Mouse (Mus musculus): ENCODE data around the gene Dock9.

- TF ChIP-seq CTCF (IDR thresholded peaks at IDR 0.05; ENCODE audit: low read depth) (no peak), EP300 (IDR thresholded peaks at IDR 0.05; ENCODE audit: low read depth) (no peak)
These were observed 230.8 kb downstream of the Dock9 start for GRCm38 (mm10) chr14:121566794-121567201.

Data from heart, postnatal 0 days (tissue).